Mouse (Mus musculus) forebrain, embryonic 14.5 days (tissue): ENCODE measurements at regions not wholly inside any gene's neighbourhood (a gene's known extent, or its start where the extent isn't known, plus 50 kb on each side); places are given as distances from the start of the nearest gene placed in this dataset.
A peak's percentile ranks its signal among the peaks of the same experiment; 100 is the strongest.

Experiments used
- ATAC-seq: fragments of 200-750 bp; cut with Nextera tagmentation; 2 replicates; pipeline ENCODE4 v1.8.0; 2017; ENCODE audit warnings: mild to moderate bottlenecking, moderate library complexity
- DNase-seq: peaks from one replicate; pipeline ENCODE4 v3.0.0-alpha.2; 2015; ENCODE audit warnings: low spot score
- H3K27ac ChIP-seq: fragments of 300-500 bp; sonication (generic); 2 replicates; pipeline ENCODE4 v1.5.1; 2014; ENCODE audit warnings: low read depth, mild to moderate bottlenecking, control low read depth, low read length, moderate library complexity
- H3K27me3 ChIP-seq: fragments of 300-500 bp; sonication (generic); replicated peaks from 2 replicates; pipeline ENCODE4 v1.6.1; 2014; ENCODE audit warnings: low read length, control low read depth, mixed read lengths; ENCODE audit not compliant: control insufficient read depth, insufficient read depth
- H3K36me3 ChIP-seq: fragments of 300-500 bp; sonication (generic); 2 replicates; pipeline ENCODE4 v1.6.1; 2014; ENCODE audit warnings: low read length, control low read depth; ENCODE audit not compliant: control insufficient read depth, insufficient read depth
- H3K4me1 ChIP-seq: fragments of 300-500 bp; sonication (generic); 2 replicates; pipeline ENCODE4 v1.6.1; 2014; ENCODE audit warnings: antibody characterized with exemption, low read length, control low read depth; ENCODE audit not compliant: control insufficient read depth, insufficient read depth
- H3K4me2 ChIP-seq: fragments of 300-500 bp; sonication (generic); 2 replicates; pipeline ENCODE4 v1.6.1; 2014; ENCODE audit warnings: mild to moderate bottlenecking, control low read depth, low read length
- H3K4me3 ChIP-seq: fragments of 300-500 bp; sonication (generic); 2 replicates; pipeline ENCODE4 v1.5.1; 2014; ENCODE audit warnings: low read depth, low read length, control low read depth
- H3K9ac ChIP-seq: fragments of 300-500 bp; sonication (generic); 2 replicates; pipeline ENCODE4 v1.6.1; 2014; ENCODE audit warnings: mild to moderate bottlenecking, low read length, control low read depth, moderate library complexity
- H3K9me3 ChIP-seq: fragments of 300-500 bp; sonication (generic); replicated peaks from 2 replicates; pipeline ENCODE4 v1.6.1; 2016; ENCODE audit warnings: low read length, control low read depth, mixed read lengths; ENCODE audit not compliant: control insufficient read depth
- WGBS: fragments of 180-500 bp; shearing (Covaris S2); extraction: QIAGEN DNeasy Blood & Tissue Kit; methylation state at CpG from one replicate; pipeline ENCODE4 v1.1.7; 2014; 5-methylcytosine and 5-hydroxymethylcytosine counted together

GRCm38 (mm10) chr5:85753109-85753508, 312.3 kb downstream of the Cenpc1 start:
- Histone ChIP-seq H3K9me3 (no peaks in the 10 kb centered on the region), H3K27me3 (no peaks in the 10 kb centered on the region), H3K4me3 (no peak overlapping the region), H3K9ac (no peak overlapping the region), H3K4me1 (peaks cover 6% of the 10 kb centered on the region), H3K36me3 (no peaks in the 10 kb centered on the region), H3K4me2 (no peak overlapping the region), H3K27ac (no peak overlapping the region)
- DNase-seq (no peak), ATAC-seq (no peak)
- WGBS: 80% methylated on average over 3 of the region's 3 CpGs

- no peak overlapping the region for H3K9ac ChIP-seq
- H3K9me3 ChIP-seq: no peaks in the 10 kb centered on the region
- ATAC-seq (peak; percentile 81), DNase-seq (peak; percentile 82)
- H3K4me3 ChIP-seq: no peak overlapping the region
- peaks cover 6% of the 10 kb centered on the region for H3K4me1 ChIP-seq
- H3K36me3 ChIP-seq: no peaks in the 10 kb centered on the region
- WGBS: 11% methylated on average over 2 of the region's 2 CpGs
- no peak overlapping the region for H3K27ac ChIP-seq
- H3K4me2 ChIP-seq: no peak overlapping the region
- H3K27me3 ChIP-seq: no peaks in the 10 kb centered on the region
Measured at GRCm38 (mm10) chr5:85751649-85752048, 313.7 kb downstream of the Cenpc1 start.

GRCm38 (mm10) chr5:85750893-85751292, 314.5 kb downstream of the Cenpc1 start:
- ATAC-seq (peak; percentile 60), DNase-seq (peak; percentile 53)
- no peaks in the 10 kb centered on the region for H3K9me3 ChIP-seq
- no peak overlapping the region for H3K4me2 ChIP-seq
- 19% methylated on average over 1 of the region's 1 CpGs for WGBS
- H3K27me3 ChIP-seq: no peaks in the 10 kb centered on the region
- no peak overlapping the region for H3K27ac ChIP-seq
- H3K9ac ChIP-seq: no peak overlapping the region
- H3K36me3 ChIP-seq: no peaks in the 10 kb centered on the region
- no peak overlapping the region for H3K4me3 ChIP-seq
- H3K4me1 ChIP-seq: peaks cover 6% of the 10 kb centered on the region

DNA sequence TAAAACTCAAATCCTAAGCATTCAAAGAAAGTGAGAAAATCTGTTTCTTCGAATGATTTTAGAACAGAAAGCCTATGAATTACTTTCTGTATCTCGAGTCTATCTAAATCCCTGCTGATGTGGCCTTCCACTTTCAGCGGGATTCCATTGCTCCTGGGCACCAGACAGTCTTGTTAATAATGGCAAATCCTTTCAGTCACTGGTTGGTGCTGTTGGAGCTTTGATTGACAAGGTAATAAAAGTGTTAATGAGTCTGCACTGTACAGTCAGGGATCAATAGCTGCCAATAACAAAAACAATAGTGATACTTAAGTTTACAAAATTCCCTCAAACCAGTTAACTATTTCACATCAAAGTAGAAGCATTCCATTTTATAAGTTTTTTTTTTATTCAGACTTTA, 335.8 kb downstream of the Cenpc1 start:
- no peak overlapping the region for H3K27ac ChIP-seq
- H3K4me3 ChIP-seq: no peak overlapping the region
- H3K36me3 ChIP-seq: no peaks in the 10 kb centered on the region
- no peaks in the 10 kb centered on the region for H3K9me3 ChIP-seq
- H3K27me3 ChIP-seq: no peaks in the 10 kb centered on the region
- DNase-seq (no peak), ATAC-seq (no peak)
- H3K9ac ChIP-seq: no peak overlapping the region
- no peaks in the 10 kb centered on the region for H3K4me1 ChIP-seq
- 17% methylated on average over 3 of the region's 3 CpGs for WGBS
- H3K4me2 ChIP-seq: no peak overlapping the region

- 32% methylated on average over 9 of the region's 9 CpGs for WGBS
Measured at GRCm38 (mm10) chr5:85707345-85707744, 358.0 kb downstream of the Cenpc1 start.

DNA sequence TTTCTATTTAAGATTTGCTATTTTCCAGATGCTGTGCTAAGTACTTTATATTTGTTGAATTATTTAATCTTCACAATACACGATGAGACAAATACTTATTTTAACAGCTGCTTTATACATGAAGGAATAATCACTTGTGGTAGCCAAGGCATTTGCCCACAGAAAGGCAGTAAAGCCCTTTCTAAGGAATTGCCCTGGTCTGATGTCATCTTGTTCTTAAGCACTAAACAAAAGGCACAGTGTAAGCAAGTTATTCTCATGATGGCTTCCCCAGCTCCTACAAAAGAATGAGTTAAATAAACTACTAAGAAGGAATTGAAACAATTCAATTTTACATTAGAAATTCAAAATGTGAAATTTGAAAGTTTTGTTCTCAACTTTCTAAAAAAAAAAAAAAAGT, 358.8 kb downstream of the Cenpc1 start:
- 2% methylated on average over 1 of the region's 1 CpGs for WGBS
- Histone ChIP-seq H3K27ac (no peak overlapping the region), H3K9ac (no peak overlapping the region), H3K4me2 (no peak overlapping the region), H3K36me3 (no peaks in the 10 kb centered on the region), H3K4me3 (no peak overlapping the region), H3K4me1 (no peaks in the 10 kb centered on the region), H3K27me3 (no peaks in the 10 kb centered on the region), H3K9me3 (no peaks in the 10 kb centered on the region)
- DNase-seq (peak; percentile 55), ATAC-seq (peak; percentile 81)

More at GRCm38 (mm10) chr5:85707345-85707744, 358.0 kb downstream of the Cenpc1 start:
- Histone ChIP-seq H3K27me3 (no peaks in the 10 kb centered on the region), H3K27ac (no peak overlapping the region), H3K9me3 (no peaks in the 10 kb centered on the region), H3K9ac (no peak overlapping the region), H3K4me3 (no peak overlapping the region), H3K4me1 (no peaks in the 10 kb centered on the region), H3K36me3 (no peaks in the 10 kb centered on the region), H3K4me2 (no peak overlapping the region)
- ATAC-seq: peak; percentile 40; the same call in 1 of the 2 replicates
- DNase-seq: no peak

DNA sequence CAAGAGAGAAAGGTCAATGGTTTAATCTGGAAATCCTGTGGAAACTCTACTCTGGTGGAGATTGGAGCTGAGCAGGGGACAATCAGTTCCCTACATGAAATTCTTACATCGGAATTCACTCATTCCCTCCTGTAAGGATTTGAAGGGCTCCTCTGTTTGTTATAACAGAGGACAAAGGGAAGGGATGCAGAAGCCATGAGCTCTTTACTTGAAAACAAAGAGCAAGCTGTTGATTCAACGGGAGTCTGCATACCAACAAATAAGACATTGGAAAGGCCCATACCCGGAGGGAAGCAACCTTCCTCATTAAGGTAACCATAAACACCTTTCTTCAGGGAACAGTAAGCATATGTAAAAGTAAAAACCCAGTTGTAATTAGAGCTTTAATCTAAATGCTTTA, 359.3 kb downstream of the Cenpc1 start:
- ATAC-seq (peak; percentile 62), DNase-seq (peak; percentile 24)
- H3K9me3 ChIP-seq: no peaks in the 10 kb centered on the region
- H3K4me1 ChIP-seq: no peaks in the 10 kb centered on the region
- no peak overlapping the region for H3K27ac ChIP-seq
- H3K4me2 ChIP-seq: no peak overlapping the region
- H3K4me3 ChIP-seq: no peak overlapping the region
- H3K36me3 ChIP-seq: no peaks in the 10 kb centered on the region
- H3K27me3 ChIP-seq: no peaks in the 10 kb centered on the region
- no peak overlapping the region for H3K9ac ChIP-seq
- 3% methylated on average over 3 of the region's 3 CpGs for WGBS

GRCm38 (mm10) chr5:85677872-85678271, 387.5 kb downstream of the Cenpc1 start:
- WGBS: 94% methylated on average over 4 of the region's 4 CpGs
- no peaks in the 10 kb centered on the region for H3K36me3 ChIP-seq
- ATAC-seq (no peak), DNase-seq (no peak)
- no peak overlapping the region for H3K9ac ChIP-seq
- no peak overlapping the region for H3K27ac ChIP-seq
- H3K4me1 ChIP-seq: no peaks in the 10 kb centered on the region
- no peak overlapping the region for H3K4me3 ChIP-seq
- H3K4me2 ChIP-seq: no peak overlapping the region
- no peaks in the 10 kb centered on the region for H3K27me3 ChIP-seq
- H3K9me3 ChIP-seq: no peaks in the 10 kb centered on the region

DNA sequence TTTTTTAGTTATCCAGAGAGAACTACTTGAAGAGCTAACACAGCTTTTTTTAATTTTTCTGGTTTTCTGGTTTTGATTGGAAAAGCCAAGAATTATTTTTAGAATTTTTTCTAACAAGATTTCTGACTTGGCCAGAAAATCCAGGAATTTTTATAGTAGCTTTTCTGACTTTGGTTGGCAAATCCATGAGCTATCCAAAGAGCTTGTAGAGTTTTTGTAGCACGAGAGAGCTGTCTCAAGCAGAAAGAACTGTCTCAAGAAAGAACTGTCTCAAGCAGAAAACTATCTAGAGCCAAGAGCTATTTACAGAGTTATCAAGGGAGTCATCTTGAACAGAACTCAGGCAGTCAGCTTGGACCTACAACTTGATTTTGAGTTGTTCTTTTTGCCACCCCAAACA, 394.3 kb downstream of the Cenpc1 start:
- ATAC-seq (no peak), DNase-seq (no peak)
- Histone ChIP-seq H3K4me3 (no peak overlapping the region), H3K27me3 (no peaks in the 10 kb centered on the region), H3K27ac (no peak overlapping the region), H3K4me1 (no peaks in the 10 kb centered on the region), H3K4me2 (no peak overlapping the region), H3K9me3 (no peaks in the 10 kb centered on the region), H3K9ac (no peak overlapping the region), H3K36me3 (no peaks in the 10 kb centered on the region)
- WGBS: 90% methylated on average over 1 of the region's 1 CpGs
